Mouse (Mus musculus): ENCODE data around the gene Ucn2. TPM values are rescaled to one million over a fixed set of nuclear protein-coding genes. Genes with fewer than 3 reads are reported as not detected.

The Ucn2 gene
- polyA plus RNA-seq, 1 experiment, result not detected

GRCm38 (mm10) chr9:108996411-108996810 lies 10.6 kb downstream of the Ucn2 start:
- Histone ChIP-seq H3K4me3 (ENCODE audit: low read depth, low read length) (no peak overlapping the region), H3K9ac (ENCODE audit: low read depth, poor library complexity, severe bottlenecking) (no peak overlapping the region), H3K4me1 (ENCODE audit: control insufficient read depth, insufficient read depth, low read length) (no peaks in the 10 kb centered on the region), H3K36me3 (ENCODE audit: control insufficient read depth, insufficient read depth, low read length, poor library complexity, severe bottlenecking) (no peaks in the 10 kb centered on the region), H3K9me3 (replicated peaks; ENCODE audit: control insufficient read depth, insufficient read depth, low read length, poor library complexity, severe bottlenecking) (no peaks in the 10 kb centered on the region), H3K27me3 (ENCODE audit: control insufficient read depth, insufficient read depth, low read length, poor library complexity, severe bottlenecking) (no peaks in the 10 kb centered on the region), H3K27ac (ENCODE audit: insufficient read depth, low read length) (no peak overlapping the region)
- TF ChIP-seq EP300 (IDR thresholded peaks at IDR 0.05; ENCODE audit: insufficient read depth, low read depth, low read length) (no peak), CTCF (IDR thresholded peaks at IDR 0.05; ENCODE audit: low read depth, low read length) (no peak), POLR2A (IDR thresholded peaks at IDR 0.05; ENCODE audit: insufficient read depth, low read length) (no peak)

DNA sequence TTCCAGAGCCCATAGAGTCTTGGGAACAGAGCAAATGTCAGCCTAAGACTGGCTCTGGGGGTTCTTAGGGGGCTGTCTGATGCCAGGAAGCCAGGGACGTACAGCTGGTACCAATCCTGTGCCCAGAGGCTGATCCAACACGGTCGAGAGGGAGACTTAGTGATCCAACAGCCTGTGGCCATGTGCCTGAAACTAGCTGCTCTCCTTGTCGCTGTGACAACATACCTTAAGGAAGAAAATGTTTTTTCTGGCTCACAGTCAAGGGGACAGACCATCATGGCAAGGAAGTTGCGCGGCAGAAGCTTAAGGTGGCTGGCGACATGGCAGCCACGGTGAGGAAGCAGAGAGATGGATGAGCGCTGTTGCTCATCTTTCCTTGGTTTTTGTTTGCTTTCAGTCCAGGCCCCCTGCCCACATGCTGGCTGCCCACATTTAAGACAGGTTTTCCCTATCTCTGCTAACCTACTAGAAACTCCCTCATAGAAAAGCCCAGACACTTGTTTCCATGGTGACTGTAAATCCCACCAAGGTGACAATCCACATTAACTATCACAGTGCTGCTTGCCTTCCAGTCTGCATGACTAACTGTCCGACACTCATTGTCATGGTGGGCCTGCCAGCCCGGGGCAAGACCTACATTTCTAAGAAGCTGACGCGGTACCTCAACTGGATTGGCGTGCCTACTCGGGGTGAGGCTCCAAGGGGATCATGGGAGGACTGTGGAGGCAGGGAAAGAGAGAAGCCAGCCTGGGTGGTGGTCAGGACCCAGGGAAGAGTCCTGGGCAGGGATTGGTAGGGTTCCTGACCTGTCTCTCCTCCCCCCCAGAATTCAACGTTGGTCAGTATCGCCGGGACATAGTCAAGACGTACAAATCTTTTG lies 12.7 kb downstream of the Ucn2 start:
- Histone ChIP-seq H3K27ac (ENCODE audit: insufficient read depth, low read length) (no peak overlapping the region), H3K27me3 (ENCODE audit: control insufficient read depth, insufficient read depth, low read length, poor library complexity, severe bottlenecking) (no peaks in the 10 kb centered on the region), H3K36me3 (ENCODE audit: control insufficient read depth, insufficient read depth, low read length, poor library complexity, severe bottlenecking) (no peaks in the 10 kb centered on the region), H3K4me1 (ENCODE audit: control insufficient read depth, insufficient read depth, low read length) (no peaks in the 10 kb centered on the region), H3K9ac (ENCODE audit: low read depth, poor library complexity, severe bottlenecking) (no peak overlapping the region), H3K4me3 (ENCODE audit: low read depth, low read length) (no peak overlapping the region), H3K9me3 (replicated peaks; ENCODE audit: control insufficient read depth, insufficient read depth, low read length, poor library complexity, severe bottlenecking) (no peaks in the 10 kb centered on the region)
- no peak for TF ChIP-seq POLR2A (IDR thresholded peaks at IDR 0.05; ENCODE audit: insufficient read depth, low read length)
- TF ChIP-seq CTCF (IDR thresholded peaks at IDR 0.05; ENCODE audit: low read depth, low read length), result no peak
- TF ChIP-seq EP300 (IDR thresholded peaks at IDR 0.05; ENCODE audit: insufficient read depth, low read depth, low read length), result no peak

DNA sequence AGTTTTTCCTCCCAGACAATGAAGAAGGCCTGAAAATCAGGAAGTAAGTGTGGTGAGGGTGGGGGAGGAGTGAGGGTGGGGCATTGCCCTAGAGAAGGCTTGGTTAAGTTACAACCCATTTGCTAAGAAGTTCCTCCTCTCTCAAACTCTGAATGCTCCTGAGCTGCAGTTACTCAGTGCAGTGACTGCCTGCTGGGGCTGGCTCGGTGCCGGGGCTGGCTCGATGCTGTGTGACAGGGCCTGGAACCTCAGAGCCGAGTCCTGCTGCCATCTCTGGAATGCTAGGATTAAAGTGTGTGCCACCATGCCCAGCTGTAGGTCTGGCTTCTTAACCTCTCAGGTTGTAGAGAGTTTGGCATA lies 13.3 kb downstream of the Ucn2 start:
- no peak for TF ChIP-seq CTCF (IDR thresholded peaks at IDR 0.05; ENCODE audit: low read depth, low read length)
- TF ChIP-seq POLR2A (IDR thresholded peaks at IDR 0.05; ENCODE audit: insufficient read depth, low read length), result no peak
- no peak for TF ChIP-seq EP300 (IDR thresholded peaks at IDR 0.05; ENCODE audit: insufficient read depth, low read depth, low read length)
- H3K4me1 ChIP-seq (ENCODE audit: control insufficient read depth, insufficient read depth, low read length), result no peaks in the 10 kb centered on the region
- no peaks in the 10 kb centered on the region for H3K36me3 ChIP-seq (ENCODE audit: control insufficient read depth, insufficient read depth, low read length, poor library complexity, severe bottlenecking)
- no peak overlapping the region for H3K4me3 ChIP-seq (ENCODE audit: low read depth, low read length)
- no peak overlapping the region for H3K27ac ChIP-seq (ENCODE audit: insufficient read depth, low read length)
- H3K9ac ChIP-seq (ENCODE audit: low read depth, poor library complexity, severe bottlenecking), result no peak overlapping the region
- H3K9me3 ChIP-seq (replicated peaks; ENCODE audit: control insufficient read depth, insufficient read depth, low read length, poor library complexity, severe bottlenecking), result no peaks in the 10 kb centered on the region
- no peaks in the 10 kb centered on the region for H3K27me3 ChIP-seq (ENCODE audit: control insufficient read depth, insufficient read depth, low read length, poor library complexity, severe bottlenecking)

GRCm38 (mm10) chr9:109000726-109001125 lies 14.9 kb downstream of the Ucn2 start:
- Histone ChIP-seq H3K9me3 (replicated peaks; ENCODE audit: control insufficient read depth, insufficient read depth, low read length, poor library complexity, severe bottlenecking) (no peaks in the 10 kb centered on the region), H3K36me3 (ENCODE audit: control insufficient read depth, insufficient read depth, low read length, poor library complexity, severe bottlenecking) (no peaks in the 10 kb centered on the region), H3K4me3 (ENCODE audit: low read depth, low read length) (no peak overlapping the region), H3K9ac (ENCODE audit: low read depth, poor library complexity, severe bottlenecking) (no peak overlapping the region), H3K4me1 (ENCODE audit: control insufficient read depth, insufficient read depth, low read length) (no peaks in the 10 kb centered on the region), H3K27me3 (ENCODE audit: control insufficient read depth, insufficient read depth, low read length, poor library complexity, severe bottlenecking) (no peaks in the 10 kb centered on the region), H3K27ac (ENCODE audit: insufficient read depth, low read length) (no peak overlapping the region)
- TF ChIP-seq CTCF (IDR thresholded peaks at IDR 0.05; ENCODE audit: low read depth, low read length), result peak; percentile 98
- no peak for TF ChIP-seq EP300 (IDR thresholded peaks at IDR 0.05; ENCODE audit: insufficient read depth, low read depth, low read length)
- TF ChIP-seq POLR2A (IDR thresholded peaks at IDR 0.05; ENCODE audit: insufficient read depth, low read length), result no peak

DNA sequence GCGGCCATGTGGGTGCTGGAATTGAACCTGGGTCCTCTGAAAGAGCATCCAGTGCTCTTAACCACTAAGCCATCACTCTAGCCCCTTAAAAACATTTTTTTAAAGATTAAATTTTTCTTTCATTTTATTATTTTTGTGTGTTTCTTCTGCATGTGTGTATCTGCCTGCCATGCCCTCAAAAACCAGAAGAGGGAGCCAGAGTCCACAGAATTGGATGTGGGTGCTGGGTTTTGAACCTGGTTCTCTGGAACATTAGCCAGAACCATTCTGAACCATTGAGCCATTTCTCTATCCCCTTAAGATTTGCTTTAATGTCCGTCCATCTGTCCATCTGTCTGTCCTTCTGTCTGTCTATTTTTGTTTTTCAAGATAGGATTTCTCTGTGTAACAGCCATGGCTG lies 17.4 kb downstream of the Ucn2 start:
- Histone ChIP-seq H3K4me1 (ENCODE audit: control insufficient read depth, insufficient read depth, low read length) (no peaks in the 10 kb centered on the region), H3K36me3 (ENCODE audit: control insufficient read depth, insufficient read depth, low read length, poor library complexity, severe bottlenecking) (no peaks in the 10 kb centered on the region), H3K9ac (ENCODE audit: low read depth, poor library complexity, severe bottlenecking) (no peak overlapping the region), H3K27ac (ENCODE audit: insufficient read depth, low read length) (no peak overlapping the region), H3K9me3 (replicated peaks; ENCODE audit: control insufficient read depth, insufficient read depth, low read length, poor library complexity, severe bottlenecking) (no peaks in the 10 kb centered on the region), H3K27me3 (ENCODE audit: control insufficient read depth, insufficient read depth, low read length, poor library complexity, severe bottlenecking) (no peaks in the 10 kb centered on the region), H3K4me3 (ENCODE audit: low read depth, low read length) (no peak overlapping the region)
- TF ChIP-seq CTCF (IDR thresholded peaks at IDR 0.05; ENCODE audit: low read depth, low read length) (peak; percentile 37), POLR2A (IDR thresholded peaks at IDR 0.05; ENCODE audit: insufficient read depth, low read length) (no peak), EP300 (IDR thresholded peaks at IDR 0.05; ENCODE audit: insufficient read depth, low read depth, low read length) (no peak)

GRCm38 (mm10) chr9:109007025-109007780 lies 21.4 kb downstream of the Ucn2 start:
- Histone ChIP-seq H3K9ac (ENCODE audit: low read depth, poor library complexity, severe bottlenecking) (no peak overlapping the region), H3K4me3 (ENCODE audit: low read depth, low read length) (no peak overlapping the region), H3K27ac (ENCODE audit: insufficient read depth, low read length) (no peak overlapping the region), H3K9me3 (replicated peaks; ENCODE audit: control insufficient read depth, insufficient read depth, low read length, poor library complexity, severe bottlenecking) (no peaks in the 10 kb centered on the region), H3K36me3 (ENCODE audit: control insufficient read depth, insufficient read depth, low read length, poor library complexity, severe bottlenecking) (no peaks in the 10 kb centered on the region), H3K27me3 (ENCODE audit: control insufficient read depth, insufficient read depth, low read length, poor library complexity, severe bottlenecking) (no peaks in the 10 kb centered on the region), H3K4me1 (ENCODE audit: control insufficient read depth, insufficient read depth, low read length) (no peaks in the 10 kb centered on the region)
- TF ChIP-seq CTCF (IDR thresholded peaks at IDR 0.05; ENCODE audit: low read depth, low read length) (no peak), POLR2A (IDR thresholded peaks at IDR 0.05; ENCODE audit: insufficient read depth, low read length) (no peak), EP300 (IDR thresholded peaks at IDR 0.05; ENCODE audit: insufficient read depth, low read depth, low read length) (no peak)

Measured in ES-Bruce4 (cell line).